Mouse (Mus musculus) bone marrow, adult 2 months (tissue): ENCODE measurements around the gene Ip6k1. TPM values are rescaled to one million over a fixed set of nuclear protein-coding genes. Genes with fewer than 3 reads are reported as not detected.

Source experiments
- H3K27ac ChIP-seq: fragments of 200-500 bp; 2 replicates; pipeline ENCODE4 v1.5.1; 2012; ENCODE audit warnings: low read depth, mild to moderate bottlenecking, control low read depth, inconsistent platforms, low read length; ENCODE audit not compliant: control insufficient read depth, poor library complexity, insufficient read depth
- H3K4me1 ChIP-seq: fragments of 200-500 bp; 2 replicates; pipeline ENCODE4 v1.6.1; 2011; ENCODE audit warnings: low read length; ENCODE audit not compliant: control insufficient read depth, insufficient read depth
- H3K4me3 ChIP-seq: fragments of 200-500 bp; replicated peaks from 2 replicates; pipeline ENCODE3; 2011; ENCODE audit warnings: mild to moderate bottlenecking, low read depth, low read length, control low read depth; ENCODE audit not compliant: control insufficient read depth
- CTCF ChIP-seq: fragments of 200-500 bp; IDR thresholded peaks from 2 replicates; pipeline ENCODE4 v1.5.1; 2011; ENCODE audit warnings: low read length, control low read depth; ENCODE audit not compliant: control insufficient read depth, insufficient read depth
- POLR2A ChIP-seq: fragments of 200-500 bp; IDR thresholded peaks from 2 replicates; pipeline ENCODE4 v1.6.1; 2011; ENCODE audit warnings: low read depth, mild to moderate bottlenecking, control low read depth, low read length, borderline replicate concordance; ENCODE audit not compliant: control insufficient read depth
- WGBS: fragments of 180-500 bp; shearing (Covaris S2); methylation state at CpG from one replicate; pipeline ENCODE4 v1.1.7; 2018; 5-methylcytosine and 5-hydroxymethylcytosine counted together
- polyA plus RNA-seq: library from polyadenylated mRNA; stranded (reverse); fragments of >200 nt; gene quantifications from 2 replicates; pipeline ENCODE4 v1.2.4, GENCODE M21; 2011; ENCODE audit warnings: low replicate concordance; ENCODE audit not compliant: missing spikeins, insufficient read depth, insufficient read length

The Ip6k1 gene
- polyA plus RNA-seq, 1 experiment, result 99.5 TPM

GRCm38 (mm10) chr9:108082549-108082948, 80.2 kb downstream of the Ip6k1 start:
- WGBS, result 13% methylated on average over 19 of the region's 19 CpGs
- Histone ChIP-seq H3K27ac (peak overlapping the region; percentile 81), H3K4me3 (peak overlapping the region; percentile 24), H3K4me1 (peaks cover 13% of the 10 kb centered on the region)
- TF ChIP-seq POLR2A (no peak), CTCF (no peak)

- WGBS, result 5% methylated on average over 12 of the region's 12 CpGs
- Histone ChIP-seq H3K4me3 (peak within 1 kb of the TSS; percentile 24), H3K27ac (peak within 1 kb of the TSS; percentile 81), H3K4me1 (peaks cover 12% of the 10 kb centered on the region; the same call in 1 of the 2 replicates)
- TF ChIP-seq POLR2A (peak; percentile 62; the same call in 1 of the 2 replicates), CTCF (no peak)
Observed at GRCm38 (mm10) chr9:108082988-108083431, 80.7 kb downstream of the Ip6k1 start, which contains the start of gene Rnf123. TSS of gene Rnf123 (minus strand) at chr9:108083346.

- Histone ChIP-seq H3K4me3 (no peak overlapping the region), H3K4me1 (peaks cover 12% of the 10 kb centered on the region; the same call in 1 of the 2 replicates), H3K27ac (peak overlapping the region; percentile 81)
- 52% methylated on average over 6 of the region's 6 CpGs for WGBS
- TF ChIP-seq POLR2A (no peak), CTCF (no peak)
Observed at GRCm38 (mm10) chr9:108083561-108083960, 81.3 kb downstream of the Ip6k1 start.

- WGBS, result 94% methylated on average over 4 of the region's 4 CpGs
- TF ChIP-seq CTCF, result no peak
- no peak for TF ChIP-seq POLR2A
- peaks cover 12% of the 10 kb centered on the region; the same call in 1 of the 2 replicates for H3K4me1 ChIP-seq
- H3K27ac ChIP-seq, result peak overlapping the region; percentile 59; the same call in 1 of the 2 replicates
- no peak overlapping the region for H3K4me3 ChIP-seq
Observed at GRCm38 (mm10) chr9:108085261-108085660, 83.0 kb downstream of the Ip6k1 start.

GRCm38 (mm10) chr9:108090611-108091120, 88.4 kb downstream of the Ip6k1 start:
- H3K4me1 ChIP-seq, result no peaks in the 10 kb centered on the region; the same call in 1 of the 2 replicates
- whole genome bisulfite sequencing, result 94% methylated on average over 7 of the region's 7 CpGs
- TF ChIP-seq CTCF (no peak), POLR2A (no peak)
- H3K27ac ChIP-seq, result no peak overlapping the region
- no peak overlapping the region for H3K4me3 ChIP-seq

GRCm38 (mm10) chr9:108093586-108093985, 91.3 kb downstream of the Ip6k1 start:
- H3K4me1 ChIP-seq, result no peaks in the 10 kb centered on the region; the same call in 1 of the 2 replicates
- WGBS, result 67% methylated on average over 10 of the region's 10 CpGs
- no peak for TF ChIP-seq POLR2A
- TF ChIP-seq CTCF, result no peak
- peak overlapping the region; percentile 88 for H3K27ac ChIP-seq
- peak overlapping the region; percentile 97 for H3K4me3 ChIP-seq

GRCm38 (mm10) chr9:108094184-108094941, 92.1 kb downstream of the Ip6k1 start, which contains the start of gene Apeh:
TSS of gene Apeh (minus strand) at chr9:108094606.
- TF ChIP-seq POLR2A (peak; percentile 68), CTCF (no peak)
- WGBS, result under 1% methylated on average over 52 of the region's 52 CpGs
- Histone ChIP-seq H3K4me1 (no peaks in the 10 kb centered on the region; the same call in 1 of the 2 replicates), H3K27ac (peak within 1 kb of the TSS; percentile 88), H3K4me3 (peak within 1 kb of the TSS; percentile 97)

- peak overlapping the region; percentile 88 for H3K27ac ChIP-seq
- no peak for TF ChIP-seq CTCF
- TF ChIP-seq POLR2A, result peak; percentile 66; the same call in 1 of the 2 replicates
- H3K4me3 ChIP-seq, result peak overlapping the region; percentile 97
- no peaks in the 10 kb centered on the region; the same call in 1 of the 2 replicates for H3K4me1 ChIP-seq
- 1% methylated on average over 16 of the region's 16 CpGs for WGBS
Observed at GRCm38 (mm10) chr9:108094998-108095411, 92.7 kb downstream of the Ip6k1 start.
